Mouse (Mus musculus) megakaryocyte, embryonic 14.5 days (primary cell): Measurements from ENCODE around the gene Arhgap35.

Experiments used
- FLI1 ChIP-seq: IDR thresholded peaks from 2 replicates; pipeline ENCODE4 v1.6.1; 2012; ENCODE audit warnings: low read length, inconsistent platforms, mixed read lengths
- GATA1 ChIP-seq: IDR thresholded peaks from 3 replicates; pipeline ENCODE4 v1.6.1; 2012; ENCODE audit warnings: mixed read lengths, low read length, inconsistent platforms, borderline replicate concordance

GRCm38 (mm10) chr7:16489948-16490347 is 124.8 kb downstream of the Arhgap35 start:
- TF ChIP-seq GATA1 (no peak), FLI1 (no peak)
